13 mouse cellular contexts compared by ENCODE assay signal in the genomic region with DNA sequence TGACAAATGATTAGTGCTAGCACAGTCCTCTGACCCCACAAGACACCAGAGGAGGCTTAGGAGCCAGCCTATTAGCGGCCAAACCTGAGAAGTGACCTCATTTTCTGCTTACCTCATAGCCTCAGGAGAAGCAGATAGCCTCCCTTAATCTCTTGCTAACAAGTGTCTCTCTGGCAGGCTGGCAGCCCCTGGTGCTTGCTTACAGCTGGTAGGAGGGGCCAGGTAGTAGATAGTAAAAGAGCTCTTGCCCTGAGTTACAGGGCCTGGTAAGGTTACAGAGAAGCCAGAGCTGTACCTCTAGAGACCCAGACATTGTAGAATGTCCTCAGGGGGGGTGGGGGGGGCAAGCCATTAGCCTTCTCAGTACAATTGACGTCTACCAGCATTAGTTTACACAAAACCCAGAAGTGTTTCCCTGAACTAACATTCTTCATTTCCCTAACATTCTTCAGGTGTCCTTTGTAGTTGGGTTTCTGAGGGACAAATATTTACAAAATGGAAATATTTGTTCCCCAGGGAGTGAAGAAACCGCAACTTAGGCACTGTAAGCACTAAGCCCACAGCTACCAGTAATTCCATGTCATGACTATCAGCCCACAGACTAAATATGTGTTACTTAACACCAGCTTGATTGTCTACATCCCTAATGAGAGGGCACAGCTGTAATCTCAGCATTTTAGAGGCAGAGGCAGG. TPM values are rescaled to one million over a fixed set of nuclear protein-coding genes. Genes with fewer than 3 reads are reported as not detected.
A peak's percentile ranks its signal among the peaks of the same experiment; 100 is the strongest.
DNase-seq lines count a peak whose midpoint lies in the region; ATAC-seq and TF ChIP-seq lines count a peak whose summit lies in the region.
"Had no signal": no experiment of that assay in that cellular context is flagged by ENCODE, and none has a peak within 500 bp of the region (broad histone marks: within the 10 kb centered on the region; RNA-seq: fewer than 3 reads in every experiment).

No protein-coding gene starts in this region.

- 0 out of 2 replicates have a peak overlapping the region, but pooled peaks have one; percentile 9 for H3K27ac ChIP-seq in brown adipose tissue, adult 24 weeks (replicated peaks; ENCODE audit: low read depth, low read length)
- H3K27ac ChIP-seq in heart, embryonic 16.5 days (ENCODE audit: low read length): peak overlapping the region; percentile 81
- H3K27ac ChIP-seq in thymus, adult 2 months (ENCODE audit: control insufficient read depth, insufficient read depth, low read length): no peak overlapping the region
- no peak overlapping the region for H3K27ac ChIP-seq in kidney, embryonic 16.5 days (ENCODE audit: low read length)
- H3K27ac ChIP-seq in forebrain, embryonic 14.5 days (ENCODE audit: low read depth, low read length): no peak overlapping the region
- H3K27ac ChIP-seq: midbrain, embryonic 10.5 days; neural tube, embryonic 12.5 days had no signal

- H3K4me1 ChIP-seq in G1E (ENCODE audit: insufficient read depth, low read depth, low read length): peaks cover 95% of the 10 kb centered on the region
- H3K4me1 ChIP-seq in brown adipose tissue, adult 24 weeks (ENCODE audit: control insufficient read depth, insufficient read depth, insufficient read length, low read length): peaks cover 24% of the 10 kb centered on the region
- peaks cover 57% of the 10 kb centered on the region for H3K4me1 ChIP-seq in heart, embryonic 16.5 days (ENCODE audit: control insufficient read depth, insufficient read depth, low read length)
- peaks cover 8% of the 10 kb centered on the region for H3K4me1 ChIP-seq in thymus, adult 2 months (replicated peaks; ENCODE audit: control insufficient read depth, insufficient read depth, low read length)
- peaks cover 16% of the 10 kb centered on the region; the same call in 1 of the 2 replicates for H3K4me1 ChIP-seq in kidney, embryonic 16.5 days (ENCODE audit: insufficient read depth, low read length)
- H3K4me1 ChIP-seq in forebrain, embryonic 14.5 days (ENCODE audit: control insufficient read depth, insufficient read depth, low read length): peaks cover 16% of the 10 kb centered on the region

- TF ChIP-seq POLR2A in thymus, adult 2 months (IDR thresholded peaks at IDR 0.05; ENCODE audit: control insufficient read depth, extremely low read depth, insufficient read depth, low read length, poor library complexity): no peak

- no peak overlapping the region for H3K4me3 ChIP-seq in G1E (ENCODE audit: low read depth, low read length)
- H3K4me3 ChIP-seq in brown adipose tissue, adult 24 weeks (ENCODE audit: insufficient read depth, low read depth, low read length): no peak overlapping the region
- no peak overlapping the region for H3K4me3 ChIP-seq in heart, embryonic 16.5 days (ENCODE audit: low read length)
- no peak overlapping the region for H3K4me3 ChIP-seq in thymus, adult 2 months (ENCODE audit: control insufficient read depth, insufficient read depth, low read length)
- no peak overlapping the region for H3K4me3 ChIP-seq in kidney, embryonic 16.5 days (ENCODE audit: low read length)
- H3K4me3 ChIP-seq in forebrain, embryonic 14.5 days (ENCODE audit: low read depth, low read length): no peak overlapping the region
- H3K4me3 ChIP-seq: midbrain, embryonic 10.5 days; neural tube, embryonic 12.5 days had no signal

- DNase-seq in G1E (ENCODE audit: low spot score): peak; percentile 70
- peak; percentile 37 for DNase-seq in lung, postnatal 10 days
- DNase-seq in thymus, adult 2 months: no peak
- DNase-seq in adrenal gland, postnatal 4 days (ENCODE audit: low spot score in 2 of 2): no peak
- no peak for DNase-seq in forebrain, embryonic 14.5 days (ENCODE audit: low spot score)
- DNase-seq: cerebellum, adult 9-10 months; right cerebral cortex, postnatal 4 days; thymus, postnatal 25 days had no signal

- peaks cover 6% of the 10 kb centered on the region; the same call in 1 of the 2 replicates for H3K27me3 ChIP-seq in G1E (ENCODE audit: insufficient read depth, low read length)
- no peaks in the 10 kb centered on the region for H3K27me3 ChIP-seq in heart, embryonic 16.5 days (ENCODE audit: control insufficient read depth, insufficient read depth, low read length)
- H3K27me3 ChIP-seq in thymus, adult 2 months (ENCODE audit: control insufficient read depth, insufficient read depth, low read length): no peaks in the 10 kb centered on the region
- peaks cover 8% of the 10 kb centered on the region for H3K27me3 ChIP-seq in kidney, embryonic 16.5 days (ENCODE audit: insufficient read depth, low read length)
- no peaks in the 10 kb centered on the region for H3K27me3 ChIP-seq in forebrain, embryonic 14.5 days (replicated peaks; ENCODE audit: control insufficient read depth, insufficient read depth, low read length)

- no peak overlapping the region for H3K4me2 ChIP-seq in heart, embryonic 16.5 days (ENCODE audit: low read depth, low read length)
- no peak overlapping the region for H3K4me2 ChIP-seq in kidney, embryonic 16.5 days (replicated peaks; ENCODE audit: low read depth, low read length)
- H3K4me2 ChIP-seq in forebrain, embryonic 14.5 days (ENCODE audit: low read length): no peak overlapping the region
- H3K4me2 ChIP-seq: neural tube, embryonic 12.5 days had no signal

- H3K36me3 ChIP-seq in G1E (replicated peaks): no peaks in the 10 kb centered on the region
- H3K36me3 ChIP-seq in heart, embryonic 16.5 days (ENCODE audit: control insufficient read depth, insufficient read depth): no peaks in the 10 kb centered on the region
- no peaks in the 10 kb centered on the region for H3K36me3 ChIP-seq in thymus, adult 2 months (ENCODE audit: control insufficient read depth, insufficient read depth, low read length)
- no peaks in the 10 kb centered on the region for H3K36me3 ChIP-seq in kidney, embryonic 16.5 days (ENCODE audit: insufficient read depth, low read length)
- H3K36me3 ChIP-seq in forebrain, embryonic 14.5 days (ENCODE audit: control insufficient read depth, insufficient read depth, low read length): no peaks in the 10 kb centered on the region
- H3K36me3 ChIP-seq: midbrain, embryonic 10.5 days; neural tube, embryonic 12.5 days had no signal

- H3K9ac ChIP-seq in heart, embryonic 16.5 days (ENCODE audit: low read length): no peak overlapping the region
- no peak overlapping the region for H3K9ac ChIP-seq in kidney, embryonic 16.5 days (replicated peaks; ENCODE audit: low read length)
- H3K9ac ChIP-seq in forebrain, embryonic 14.5 days (ENCODE audit: low read length): no peak overlapping the region
- H3K9ac ChIP-seq: neural tube, embryonic 12.5 days had no signal

- no peaks in the 10 kb centered on the region for H3K9me3 ChIP-seq in G1E (replicated peaks)
- H3K9me3 ChIP-seq in heart, embryonic 16.5 days (replicated peaks; ENCODE audit: control insufficient read depth, low read length): no peaks in the 10 kb centered on the region
- no peaks in the 10 kb centered on the region for H3K9me3 ChIP-seq in kidney, embryonic 16.5 days (ENCODE audit: low read length)
- no peaks in the 10 kb centered on the region for H3K9me3 ChIP-seq in forebrain, embryonic 14.5 days (replicated peaks; ENCODE audit: control insufficient read depth, low read length)
- H3K9me3 ChIP-seq: midbrain, embryonic 10.5 days; neural tube, embryonic 12.5 days had no signal

- 46% methylated on average over 3 of the region's 3 CpGs for WGBS in heart, embryonic 16.5 days
- WGBS in thymus, adult 2 months: 97% methylated on average over 3 of the region's 3 CpGs
- WGBS in kidney, embryonic 16.5 days: 64% methylated on average over 3 of the region's 3 CpGs
- 66% methylated on average over 3 of the region's 3 CpGs for WGBS in forebrain, embryonic 14.5 days

- TF ChIP-seq CTCF in G1E (IDR thresholded peaks at IDR 0.05; ENCODE audit: low read depth, low read length): no peak
- TF ChIP-seq CTCF in thymus, adult 2 months (IDR thresholded peaks at IDR 0.05; ENCODE audit: borderline replicate concordance, control insufficient read depth, extremely low read depth, insufficient read depth, low read length, poor library complexity): no peak

- peak; percentile 54 for ATAC-seq in G1E (ENCODE audit: extremely low read depth, insufficient number of reproducible peaks, low FRiP score, poor library complexity, severe bottlenecking)
- ATAC-seq in heart, embryonic 16.5 days (replicated peaks; ENCODE audit: extremely low read depth, insufficient read depth, low FRiP score): peak; percentile 55
- no peak for ATAC-seq in kidney, embryonic 16.5 days (ENCODE audit: low FRiP score, low TSS enrichment)
- ATAC-seq in forebrain, embryonic 14.5 days: no peak

RNA-seq across cellular contexts. Expression of a gene that starts 5.0 kb away (rescaled TPM):
- total RNA-seq in G1E (2014; fragmentation: Nextera tagmentation): 1.6 and 4.6 TPM in 2 replicates
- total RNA-seq in G1E (2017): 3.0 and 3.8 TPM in 2 replicates
- 1.9 and 2.2 TPM in 2 replicates for polyA plus RNA-seq in G1E (2012)
- 1.3 and 3.7 TPM in 2 replicates for polyA plus RNA-seq in brown adipose tissue, adult 24 weeks (2012; ENCODE audit: insufficient read depth, insufficient read length, missing spikeins)
- polyA plus RNA-seq in heart, embryonic 16.5 days (2015; fragmentation: Nextera tagmentation; extraction: Ambion mirVana): 2.9 and 3.3 TPM in 2 replicates
- 5.5 TPM in 2 replicates for polyA plus RNA-seq in thymus, adult 2 months (2012; rRNA removed)
- total RNA-seq in adrenal gland, postnatal 4 days (2021): 1 to 10 TPM; 3.5 to 3.8 TPM
- 1.3 and 1.5 TPM in 2 replicates for polyA plus RNA-seq in kidney, embryonic 16.5 days (2015; fragmentation: Nextera tagmentation; extraction: Ambion mirVana)
- 0.74 and 1.1 TPM in 2 replicates for polyA plus RNA-seq in forebrain, embryonic 14.5 days (2014; fragmentation: Nextera tagmentation; extraction: Ambion mirVana)

RNA-seq across cellular contexts. Expression of a gene that starts 12.0 kb away (rescaled TPM):
- total RNA-seq in G1E (2014; fragmentation: Nextera tagmentation) (32.2 and 34.1 TPM in 2 replicates), G1E (2017) (70.5 and 75.5 TPM in 2 replicates)
- polyA plus RNA-seq in G1E (2012): 13.9 and 16.1 TPM in 2 replicates
- 2.7 and 5.4 TPM in 2 replicates for polyA plus RNA-seq in brown adipose tissue, adult 24 weeks (2012; ENCODE audit: insufficient read depth, insufficient read length, missing spikeins)
- polyA plus RNA-seq in heart, embryonic 16.5 days (2015; fragmentation: Nextera tagmentation; extraction: Ambion mirVana): 20.9 and 22.4 TPM in 2 replicates
- polyA plus RNA-seq in thymus, adult 2 months (2012; rRNA removed): 33.5 and 50.2 TPM in 2 replicates
- 10 to 100 TPM; 22.4 to 24.6 TPM for total RNA-seq in adrenal gland, postnatal 4 days (2021)
- polyA plus RNA-seq in kidney, embryonic 16.5 days (2015; fragmentation: Nextera tagmentation; extraction: Ambion mirVana): 37.9 and 39.3 TPM in 2 replicates
- polyA plus RNA-seq in forebrain, embryonic 14.5 days (2014; fragmentation: Nextera tagmentation; extraction: Ambion mirVana): 31.8 and 35.9 TPM in 2 replicates

Comparison
In these comparisons a context has a peak if more than half of its experiments do, and no peak if none do; other contexts are left out.
1. ATAC-seq: peak in G1E (single experiment) and heart, embryonic 16.5 days (single experiment); none in kidney, embryonic 16.5 days (single experiment) and forebrain, embryonic 14.5 days (single experiment).
2. DNase-seq: peak in G1E (single experiment) and lung, postnatal 10 days (single experiment); none in thymus, adult 2 months (single experiment), adrenal gland, postnatal 4 days (0 of 2) and forebrain, embryonic 14.5 days (single experiment).
3. H3K27ac ChIP-seq: peak in brown adipose tissue, adult 24 weeks (single experiment) and heart, embryonic 16.5 days (single experiment); none in thymus, adult 2 months (single experiment), kidney, embryonic 16.5 days (single experiment) and forebrain, embryonic 14.5 days (single experiment).